25 mouse cellular contexts compared by ENCODE assay signal in genomic region chr13:41440205-41440604, GRCm38 (mm10). TPM values are rescaled to one million over a fixed set of nuclear protein-coding genes. Genes with fewer than 3 reads are reported as not detected.
DNase-seq lines count a peak whose midpoint lies in the region; ATAC-seq lines count a peak whose summit lies in the region.
"Had no signal": no experiment of that assay in that cellular context is flagged by ENCODE, and none has a peak within 500 bp of the region (broad histone marks: within the 10 kb centered on the region; RNA-seq: fewer than 3 reads in every experiment).

No protein-coding gene starts in this region.

- H3K9ac ChIP-seq in intestine, embryonic 15.5 days, result no peak overlapping the region
- H3K9ac ChIP-seq: embryonic facial prominence, embryonic 12.5 days; forebrain, embryonic 12.5 days had no signal

- 0 out of 2 replicates have a peak, but pooled peaks cover 3% of the 10 kb centered on the region for H3K4me1 ChIP-seq in intestine, embryonic 15.5 days (replicated peaks)

- no peak overlapping the region for H3K27ac ChIP-seq in intestine, embryonic 15.5 days
- H3K27ac ChIP-seq: embryonic facial prominence, embryonic 10.5 days; embryonic facial prominence, embryonic 12.5 days; forebrain, embryonic 10.5 days; forebrain, embryonic 12.5 days had no signal

- peak; percentile 46 for DNase-seq in adipocyte (ENCODE audit: low spot score)
- DNase-seq in c-Kit-positive CD71-positive TER-119-positive erythroid progenitor cells, embryonic 14.5 days (ENCODE audit: low spot score), result no peak
- DNase-seq in kidney, postnatal 10 days, result no peak
- DNase-seq: adrenal gland, adult 2 months; adrenal gland, postnatal 10 days; adrenal gland, postnatal 25 days; B cell, adult 2 months; cerebellum, adult 11-12 months; cerebellum, adult 2 months; cerebellum, adult 9-10 months; cerebellum, postnatal 10 days; cerebellum, postnatal 25 days had no signal

- no peaks in the 10 kb centered on the region for H3K36me3 ChIP-seq in intestine, embryonic 15.5 days
- H3K36me3 ChIP-seq: embryonic facial prominence, embryonic 10.5 days; embryonic facial prominence, embryonic 12.5 days; forebrain, embryonic 10.5 days; forebrain, embryonic 12.5 days; G1E had no signal

- H3K4me2 ChIP-seq in intestine, embryonic 15.5 days (replicated peaks), result no peak overlapping the region
- H3K4me2 ChIP-seq: embryonic facial prominence, embryonic 12.5 days; forebrain, embryonic 12.5 days had no signal

- no peaks in the 10 kb centered on the region for H3K27me3 ChIP-seq in intestine, embryonic 15.5 days (replicated peaks)
- H3K27me3 ChIP-seq: CH12.LX; embryonic facial prominence, embryonic 12.5 days; forebrain, embryonic 12.5 days; Patski had no signal

- ATAC-seq in megakaryocyte, adult 5-6 weeks (ENCODE audit: poor library complexity, severe bottlenecking), result 0 out of 2 replicates have a peak, but pooled peaks have one; percentile 51
- no peak for ATAC-seq in intestine, embryonic 15.5 days
- ATAC-seq: activated CD4-positive, CD25-positive, alpha-beta regulatory T cell, adult 4 months; CD4-positive, CD25-positive, alpha-beta regulatory T cell, adult 4 months; forebrain, embryonic 14.5 days; forebrain, embryonic 16.5 days; Patski had no signal

- 96% methylated on average over 1 of the region's 1 CpGs for WGBS in intestine, embryonic 15.5 days

- H3K4me3 ChIP-seq in intestine, embryonic 15.5 days (replicated peaks), result no peak overlapping the region
- H3K4me3 ChIP-seq: embryonic facial prominence, embryonic 10.5 days; embryonic facial prominence, embryonic 12.5 days; forebrain, embryonic 10.5 days; forebrain, embryonic 12.5 days had no signal

- H3K9me3 ChIP-seq in intestine, embryonic 15.5 days, result no peaks in the 10 kb centered on the region
- H3K9me3 ChIP-seq: embryonic facial prominence, embryonic 12.5 days; forebrain, embryonic 10.5 days; forebrain, embryonic 12.5 days; G1E had no signal

RNA-seq across cellular contexts. Expression of gene Nedd9, which starts 47.0 kb away (rescaled TPM):
- 50.6 and 64.3 TPM in 2 replicates for total RNA-seq in megakaryocyte, adult 5-6 weeks (2015)
- total RNA-seq in megakaryocyte, adult 5-6 weeks (2017), result 74.0 and 85.5 TPM in 2 replicates
- 38.4 and 41.4 TPM in 2 replicates for polyA plus RNA-seq in intestine, embryonic 15.5 days (2015; fragmentation: Nextera tagmentation; extraction: Ambion mirVana)
- polyA plus RNA-seq: G1E had no signal
